Mouse (Mus musculus) left cerebral cortex, adult 8-10 months (tissue): ENCODE results near the gene Ifnl3. TPM values are rescaled to one million over a fixed set of nuclear protein-coding genes. Genes with fewer than 3 reads are reported as not detected.
"Not testable (repeated sequence)": the region's sequence is repeated elsewhere in the genome, so short reads cannot be mapped to it uniquely, and the experiment has no call there.

Experiments used
- DNase-seq, 2 experiments: peaks; one replicate each; pipeline ENCODE4 v3.0.0; 2022; ENCODE audit warnings: low spot score in 2 of 2
- total RNA-seq, 4 experiments: library from RNA; stranded (reverse); gene quantifications; 2 replicates each; pipeline ENCODE4 v1.2.4; 2022

Ifnl3 gene
- not detected for total RNA-seq

DNA sequence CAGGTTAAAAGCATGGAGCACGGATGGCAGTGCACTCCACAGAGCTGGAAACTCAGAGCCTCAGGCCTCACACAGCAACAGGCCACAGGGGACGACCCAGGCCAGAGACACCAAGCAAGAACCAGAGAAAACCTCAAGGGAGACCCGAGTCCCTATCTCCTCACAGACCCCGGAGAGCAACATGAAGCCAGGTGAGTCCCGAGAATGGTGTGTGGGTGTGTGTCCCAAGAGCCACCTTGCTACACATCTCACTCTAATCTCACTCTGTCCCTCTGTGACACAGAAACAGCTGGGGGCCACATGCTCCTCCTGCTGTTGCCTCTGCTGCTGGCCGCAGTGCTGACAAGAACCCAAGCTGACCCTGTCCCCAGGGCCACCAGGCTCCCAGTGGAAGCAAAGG lies at the start of gene Ifnl3:
Gene Ifnl3, plus strand, starts transcription at position 301 of the 400 bp plus-strand sequence.
- DNase-seq, result not testable (repeated sequence)

DNA sequence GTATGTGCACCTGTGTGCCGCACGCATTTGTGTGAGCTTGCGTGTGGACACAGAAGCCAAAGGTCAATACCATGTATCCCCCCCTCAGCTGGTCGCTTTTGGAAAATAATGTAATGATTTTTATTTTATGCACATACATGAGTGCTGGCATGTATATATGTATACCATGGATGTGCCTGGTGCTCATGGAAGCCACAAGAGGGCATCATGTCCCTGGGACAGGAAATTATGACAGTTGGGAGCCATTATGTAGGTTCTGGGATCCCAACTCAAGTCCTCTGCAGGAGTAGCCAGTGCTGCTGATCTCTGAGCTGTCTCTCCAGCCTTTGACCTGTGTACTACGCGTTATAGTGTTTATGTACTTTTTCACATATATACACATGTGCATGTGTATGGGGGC lies 46.4 kb upstream of the Ifnl3 start:
- no peak for DNase-seq

DNA sequence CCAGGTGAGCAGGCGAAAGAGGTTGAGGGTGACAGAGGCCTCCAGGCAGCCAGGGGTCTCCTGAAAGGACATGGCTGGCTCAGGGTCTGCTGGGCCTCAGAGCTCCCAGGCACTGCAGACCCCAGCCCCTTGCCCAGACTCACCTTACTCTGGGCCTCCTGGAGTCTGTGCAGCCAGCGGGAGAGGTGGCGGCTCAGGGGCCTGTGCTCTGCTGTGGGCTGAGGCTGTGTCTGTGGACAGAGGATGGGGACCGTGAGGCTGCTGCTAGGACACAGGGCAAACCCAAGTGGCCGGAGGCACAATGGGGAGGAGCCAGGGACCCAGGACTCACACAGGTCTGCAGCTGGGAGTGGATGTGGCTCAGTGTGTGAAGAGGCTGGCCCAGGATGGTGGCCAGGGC lies 45.3 kb upstream of the Ifnl3 start:
- DNase-seq, result no peak

DNA sequence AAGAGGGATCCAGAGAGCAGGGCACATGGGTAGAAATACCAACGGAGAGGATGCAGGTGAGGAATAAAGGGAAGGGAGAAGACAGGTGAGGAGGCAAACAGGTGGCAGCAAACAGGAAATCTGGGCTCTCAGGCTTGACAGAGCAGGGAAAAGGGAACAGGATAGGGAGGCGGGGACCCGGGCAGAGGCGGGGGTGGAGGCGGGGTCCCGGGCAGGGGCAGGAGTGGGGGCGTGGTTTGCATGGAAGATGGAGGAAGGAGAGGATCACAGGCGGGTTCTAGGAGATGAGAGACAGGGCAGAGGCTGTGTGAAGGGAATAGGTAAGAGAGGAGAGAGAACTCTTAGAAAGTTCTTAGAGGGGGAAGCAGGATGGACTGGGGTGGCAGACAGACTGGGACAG lies 43.8 kb upstream of the Ifnl3 start:
- DNase-seq, result no peak

DNA sequence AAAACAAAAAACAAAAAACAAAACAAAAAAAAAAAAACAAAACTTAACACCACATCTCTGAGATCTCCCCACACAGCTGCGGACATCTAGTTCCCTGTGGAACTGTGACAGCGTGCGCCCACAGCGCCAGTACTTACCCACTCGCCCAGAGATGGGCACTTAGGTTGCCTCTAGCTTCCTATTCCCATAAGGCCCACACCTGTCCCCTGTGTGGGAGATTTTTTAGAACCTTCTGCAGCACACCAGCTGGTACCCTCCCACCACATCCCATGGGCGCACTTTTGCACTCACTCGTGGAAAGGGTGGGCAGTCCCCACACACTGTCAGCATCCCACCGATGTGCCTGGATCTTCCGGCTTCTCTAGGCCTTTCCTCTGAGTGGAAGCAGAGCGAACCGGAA lies 39.8 kb upstream of the Ifnl3 start:
- DNase-seq, result peak in 1 of 2 experiments; percentile 61

DNA sequence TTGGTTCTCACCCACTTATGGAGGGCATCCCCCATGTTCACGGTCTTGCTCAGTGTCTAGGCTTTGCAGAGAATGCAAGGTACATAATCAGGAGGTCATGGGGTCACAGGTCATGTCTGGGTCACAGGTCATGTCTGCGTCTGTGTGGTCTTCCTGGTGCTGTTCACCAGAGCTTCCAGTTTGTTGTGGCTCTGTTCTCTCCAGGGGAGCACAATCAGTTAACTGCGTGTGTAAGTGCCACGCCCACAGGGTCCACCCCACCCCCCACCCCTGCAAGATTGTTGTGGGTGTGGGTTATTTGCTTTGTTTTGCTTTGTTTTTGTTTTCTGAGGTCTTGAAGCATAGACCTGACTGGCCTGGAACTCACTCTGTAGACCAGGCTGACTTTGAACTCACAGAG lies 38.4 kb upstream of the Ifnl3 start:
- DNase-seq, result no peak

DNA sequence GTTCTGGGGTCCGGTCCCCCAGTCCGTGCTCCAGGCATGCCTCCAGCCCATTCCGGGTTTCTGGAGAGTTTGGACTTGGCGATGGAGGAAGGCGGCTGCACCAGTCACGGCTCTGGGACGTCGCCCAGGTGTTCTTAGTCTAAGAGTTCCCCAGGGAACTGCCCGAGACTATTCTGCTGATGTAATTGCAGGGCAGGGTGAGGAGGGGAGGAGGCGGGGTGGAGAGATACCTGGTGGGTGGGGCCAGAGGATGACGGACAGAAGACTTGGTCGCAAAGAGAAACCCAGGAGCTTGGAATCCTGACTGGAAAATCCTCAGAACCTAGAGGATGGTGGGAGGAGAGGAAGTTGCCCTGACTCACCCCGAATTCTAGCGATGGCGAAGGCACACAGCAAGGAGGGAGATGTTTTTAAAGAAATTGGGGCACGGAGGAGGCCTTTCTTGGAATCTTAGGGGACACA lies 34.6 kb upstream of the Ifnl3 start:
- peak in 1 of 2 experiments; percentile 58 for DNase-seq

DNA sequence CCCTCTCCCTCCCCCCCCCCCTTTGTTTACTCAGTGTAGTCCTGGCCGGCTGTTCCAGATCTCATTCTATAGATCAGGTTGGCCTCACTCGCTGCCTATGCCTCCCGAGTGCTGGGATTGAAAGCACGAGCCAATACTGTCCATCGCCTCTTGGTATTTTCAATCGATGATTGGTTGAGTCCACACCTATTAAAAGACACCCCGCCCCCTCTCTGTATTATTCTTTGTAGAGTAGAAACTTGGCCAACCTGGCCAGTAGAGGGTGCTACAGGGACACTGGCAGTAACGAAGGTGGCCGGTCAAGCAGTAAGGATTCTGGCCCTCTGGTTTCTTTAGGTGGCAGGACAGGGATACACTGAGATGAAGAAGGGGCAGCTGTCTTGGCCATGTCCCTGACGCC lies 32.2 kb upstream of the Ifnl3 start:
- DNase-seq, result no peak

DNA sequence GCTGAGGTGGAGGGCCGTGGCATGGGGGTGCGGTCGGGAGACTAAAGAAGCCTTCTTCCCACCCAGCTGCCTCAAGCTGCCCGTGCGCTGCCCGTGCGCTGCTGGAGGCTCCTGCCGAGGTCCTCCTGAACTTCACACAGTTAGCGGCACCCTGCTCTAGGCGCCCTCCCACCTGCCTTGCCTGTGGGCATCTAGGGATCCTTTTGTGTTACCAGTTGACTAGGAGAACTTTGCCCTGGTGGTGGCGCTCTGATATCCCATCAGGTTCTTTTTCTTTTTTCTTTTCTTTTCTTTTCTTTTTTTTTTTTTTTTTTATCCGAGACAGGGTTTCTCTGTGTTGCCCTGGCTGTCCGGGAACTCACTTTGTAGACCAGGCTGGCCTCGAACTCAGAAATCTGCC lies 31.7 kb upstream of the Ifnl3 start:
- no peak for DNase-seq

DNA sequence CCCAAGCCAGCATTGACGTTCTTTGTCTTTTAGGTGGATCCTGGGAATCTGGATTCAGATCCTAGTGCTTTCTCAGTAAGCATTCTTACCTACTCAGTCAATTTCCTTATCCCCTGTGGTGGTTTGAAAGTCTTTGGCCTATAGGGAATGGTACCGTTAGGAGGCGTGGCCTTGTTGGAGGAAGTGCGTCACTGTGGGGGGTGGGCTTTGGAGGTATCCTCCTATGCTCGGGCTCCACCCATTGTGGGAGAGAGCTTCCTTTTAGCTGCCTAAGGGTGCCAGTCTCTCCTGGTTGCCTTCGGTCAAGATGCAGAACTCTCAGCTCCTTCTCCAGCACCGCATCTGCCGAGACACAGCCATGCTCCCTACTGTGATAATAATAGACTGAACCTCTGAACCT lies 30.3 kb upstream of the Ifnl3 start:
- DNase-seq, result no peak

DNA sequence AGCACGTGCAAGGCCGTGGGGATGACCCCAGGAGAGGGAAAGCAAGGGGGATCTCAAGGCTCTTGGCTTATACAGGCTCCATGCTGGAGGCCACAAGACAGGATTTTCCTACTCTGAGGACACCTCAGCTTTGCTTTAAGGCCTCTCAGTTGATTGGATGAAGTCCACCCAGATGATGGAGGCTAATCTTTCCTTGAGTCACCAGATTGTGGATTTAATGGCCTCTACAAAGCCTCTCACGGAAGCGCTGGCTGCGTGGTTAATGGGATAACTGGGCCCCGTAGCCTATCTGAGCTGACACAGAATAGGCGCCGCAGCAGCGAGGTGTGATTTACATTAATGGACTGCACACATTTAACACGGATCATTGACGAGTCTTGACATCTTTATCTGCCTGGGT lies 27.2 kb upstream of the Ifnl3 start:
- no peak for DNase-seq

DNA sequence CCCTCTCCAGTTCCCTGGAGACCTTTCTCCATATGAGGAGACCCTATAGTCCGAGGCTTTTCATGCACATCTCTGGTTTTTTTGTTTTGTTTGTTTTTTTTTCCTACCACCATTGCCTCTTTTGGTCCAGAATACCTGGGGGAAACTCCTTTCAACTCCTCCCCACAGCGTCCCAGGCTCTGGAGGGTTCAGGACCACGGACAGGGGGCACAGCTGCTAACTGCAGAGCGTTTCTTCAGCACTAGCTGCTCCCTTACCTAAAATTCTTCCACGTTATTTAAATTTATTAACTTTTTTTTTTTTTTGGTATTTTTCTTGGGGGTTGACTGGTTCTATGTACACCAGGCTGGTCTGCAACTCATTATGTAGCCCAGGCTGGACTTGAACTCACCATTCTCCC lies 17.1 kb upstream of the Ifnl3 start:
- DNase-seq, result no peak

DNA sequence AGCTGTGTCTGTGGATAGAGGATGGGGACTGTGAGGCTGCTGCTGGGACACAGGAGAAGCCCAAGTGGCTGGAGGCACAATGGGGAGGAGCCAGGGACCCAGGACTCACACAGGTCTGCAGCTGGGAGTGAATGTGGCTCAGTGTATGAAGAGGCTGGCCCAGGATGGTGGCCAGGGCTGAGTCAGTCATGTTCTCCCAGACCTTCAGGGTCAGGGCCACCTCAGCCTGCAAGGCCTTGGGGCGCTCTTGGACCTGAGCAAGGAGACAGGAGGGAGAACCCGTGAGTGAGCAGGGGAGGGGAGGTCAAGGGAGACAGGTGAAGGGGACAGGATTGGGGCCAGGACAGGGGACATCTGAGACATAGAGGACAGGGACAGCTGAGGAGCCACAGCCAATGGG lies 13.5 kb upstream of the Ifnl3 start:
- DNase-seq, result not testable (repeated sequence)

DNA sequence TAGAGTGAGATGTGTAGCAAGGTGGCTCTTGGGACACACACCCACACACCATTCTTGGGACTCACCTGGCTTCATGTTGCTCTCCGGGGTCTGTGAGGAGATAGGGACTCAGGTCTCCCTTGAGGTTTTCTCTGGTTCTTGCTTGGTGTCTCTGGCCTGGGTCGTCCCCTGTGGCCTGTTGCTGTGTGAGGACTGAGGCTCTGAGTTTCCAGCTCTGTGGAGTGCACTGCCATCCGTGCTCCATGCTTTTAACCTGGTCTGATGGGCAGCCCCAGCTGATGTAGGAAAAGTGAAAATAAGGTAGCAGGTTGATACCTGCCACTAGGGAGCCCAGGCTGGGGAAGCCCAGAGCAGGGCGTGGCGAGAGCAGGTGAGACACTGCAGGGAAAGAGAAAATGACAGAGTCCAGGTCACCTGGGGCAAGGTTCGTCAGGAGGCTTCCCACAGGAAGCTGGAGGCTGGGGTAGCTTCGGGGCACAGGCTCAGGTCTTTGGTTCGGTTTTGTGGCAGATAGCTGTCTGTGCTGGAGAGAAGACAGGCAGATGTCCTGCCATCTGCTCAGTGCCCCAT lies 12.1 kb upstream of the Ifnl3 start, which contains the start of gene Ifnl2:
Gene Ifnl2, minus strand, starts transcription at position 51 of the 570 bp plus-strand sequence.
- DNase-seq, result not testable (repeated sequence)

DNA sequence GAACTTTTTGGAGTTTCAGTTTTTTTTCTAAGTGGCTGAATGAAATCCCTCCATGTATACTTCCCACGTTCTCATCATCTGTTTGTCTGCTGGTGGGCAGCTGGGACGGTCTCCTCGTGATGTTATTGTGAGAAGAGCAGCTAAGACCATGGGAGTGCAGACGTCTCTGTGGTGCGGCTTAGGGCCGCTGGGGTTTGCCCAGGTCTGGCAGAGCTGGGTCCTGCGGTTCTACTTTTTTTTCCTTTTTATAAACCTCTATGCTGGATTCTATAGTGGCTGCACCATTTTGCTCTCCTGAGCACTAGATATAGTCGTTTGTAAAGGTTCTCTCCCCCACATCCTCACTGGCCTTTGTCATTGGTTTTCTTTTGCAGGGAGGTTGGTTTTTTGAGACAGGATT lies 11.2 kb upstream of the Ifnl3 start:
- DNase-seq, result no peak

DNA sequence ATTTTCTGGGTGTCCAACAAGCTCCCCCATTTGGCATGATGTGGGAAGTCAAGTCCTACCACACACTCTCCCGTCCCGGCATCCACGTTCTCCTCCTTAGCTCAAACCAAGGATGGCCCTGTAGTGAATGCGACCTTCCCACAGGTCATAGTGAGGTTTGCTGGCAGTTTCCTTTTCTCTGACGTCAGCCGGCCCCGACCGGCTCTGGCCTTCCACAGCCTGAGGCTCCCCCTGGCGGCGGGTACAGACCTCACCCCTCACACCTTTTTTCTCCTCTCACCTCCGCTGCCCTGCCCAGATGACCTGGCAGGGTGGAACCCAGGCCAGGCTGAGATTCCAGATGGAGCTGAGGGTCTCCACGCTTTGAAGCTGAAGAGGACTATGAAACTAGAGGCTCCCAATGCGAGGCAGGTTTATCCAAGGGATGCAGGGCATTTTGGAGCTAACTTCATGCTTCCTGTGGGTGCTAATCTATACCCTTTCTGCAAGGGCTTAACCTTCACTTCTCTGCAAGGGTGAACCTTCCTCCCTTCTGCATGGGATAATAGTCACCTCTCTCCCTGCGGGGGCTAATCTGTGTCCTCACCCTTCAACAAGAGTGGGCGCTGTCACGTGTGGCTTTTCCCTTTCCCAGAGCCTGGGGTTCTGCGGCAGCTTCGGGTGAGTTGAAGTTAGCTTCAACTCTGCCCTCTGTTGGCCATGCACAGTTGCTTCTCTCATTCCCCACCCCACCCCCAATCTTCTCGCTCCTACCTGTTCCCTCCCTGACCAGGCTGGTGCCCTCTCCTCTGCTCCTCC lies 5.5 kb downstream of the Ifnl3 start:
- peak in 1 of 2 experiments; percentile 52 for DNase-seq

DNA sequence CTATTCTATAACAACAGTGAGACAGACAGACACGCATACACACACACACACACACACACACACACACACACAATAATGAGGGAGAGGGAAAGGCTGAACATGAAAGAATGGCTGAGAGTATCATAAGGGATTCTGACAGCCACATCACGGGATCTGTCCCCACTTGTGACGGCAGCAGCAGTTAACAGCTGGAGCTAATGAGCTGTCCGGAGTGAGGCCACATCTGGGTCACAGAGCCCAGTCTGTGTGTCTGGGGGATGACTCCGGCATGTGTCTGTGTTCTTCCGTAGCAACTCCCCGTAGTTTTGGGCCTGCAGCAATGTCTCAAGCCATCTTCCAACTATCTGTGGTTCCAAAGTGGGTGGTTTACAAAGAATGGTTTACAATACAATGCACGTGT lies 9.4 kb downstream of the Ifnl3 start:
- no peak for DNase-seq

DNA sequence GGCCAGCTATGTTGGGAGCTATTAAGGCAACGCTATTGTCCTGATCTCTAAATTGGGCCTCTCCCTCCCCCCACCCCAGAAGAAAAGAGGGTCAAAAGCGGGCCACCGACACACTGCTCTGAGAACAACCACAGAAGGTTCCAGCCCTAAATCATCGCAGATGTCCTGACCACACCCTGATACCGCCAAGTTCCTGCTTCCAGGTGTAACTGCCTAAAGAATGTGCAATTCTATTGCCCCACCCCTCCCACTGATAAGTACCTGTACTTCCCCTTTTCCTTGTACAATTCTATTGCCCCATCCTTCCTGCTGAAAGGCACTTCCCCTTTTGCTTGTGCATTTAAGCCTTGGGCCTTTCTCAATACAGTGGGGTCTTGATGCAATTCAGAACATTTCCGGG lies 16.2 kb downstream of the Ifnl3 start:
- DNase-seq, result not testable (repeated sequence)

DNA sequence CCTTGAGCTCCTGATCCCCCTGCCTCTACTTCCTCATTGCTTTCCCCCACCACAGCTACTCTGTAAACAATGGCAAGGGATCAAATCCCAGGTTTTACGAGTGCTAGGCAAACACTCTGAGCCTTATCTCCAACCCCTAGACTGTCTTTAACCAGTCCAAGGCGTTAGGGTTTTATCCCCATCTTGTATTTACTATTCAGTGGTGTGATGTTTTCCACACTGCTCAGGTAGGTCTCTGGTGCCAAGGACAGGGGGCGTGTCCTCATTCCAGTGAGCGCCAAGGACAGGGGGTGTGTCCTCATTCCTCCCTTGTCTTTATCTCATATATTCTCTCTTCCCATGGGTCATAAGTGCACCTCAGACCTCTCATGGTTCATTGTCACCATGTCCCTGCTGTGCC lies 17.9 kb downstream of the Ifnl3 start, which contains the start of gene Sycn:
Gene Sycn, plus strand, starts transcription at position 360 of the 400 bp plus-strand sequence.
- no peak for DNase-seq

DNA sequence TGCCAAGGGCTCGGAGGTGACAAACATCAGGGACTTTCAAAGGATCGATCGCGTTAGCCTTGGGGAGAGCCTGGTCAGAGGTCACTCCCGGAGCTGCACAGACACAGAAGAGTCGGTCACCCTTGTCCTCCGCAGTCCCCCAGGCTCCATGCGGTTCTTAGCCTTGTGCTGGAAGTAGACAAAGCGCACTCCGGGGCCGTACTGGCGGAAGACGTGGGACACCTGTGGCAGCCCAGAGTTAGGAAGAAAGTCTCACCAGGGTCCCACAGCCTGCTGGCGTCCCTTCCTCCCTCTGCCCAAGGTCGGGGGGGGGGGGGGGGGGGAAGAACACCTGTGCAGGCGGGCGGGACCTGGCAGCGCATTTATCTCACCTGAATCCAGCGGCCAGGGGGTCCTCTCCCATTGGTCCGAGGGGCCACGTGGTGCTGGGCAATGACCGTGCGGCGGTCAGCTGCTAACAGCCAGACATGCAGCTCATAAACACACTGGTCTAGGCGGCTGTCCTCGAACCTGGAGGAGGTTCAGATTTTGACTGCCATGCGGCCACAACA lies 21.5 kb downstream of the Ifnl3 start:
- DNase-seq, result no peak

DNA sequence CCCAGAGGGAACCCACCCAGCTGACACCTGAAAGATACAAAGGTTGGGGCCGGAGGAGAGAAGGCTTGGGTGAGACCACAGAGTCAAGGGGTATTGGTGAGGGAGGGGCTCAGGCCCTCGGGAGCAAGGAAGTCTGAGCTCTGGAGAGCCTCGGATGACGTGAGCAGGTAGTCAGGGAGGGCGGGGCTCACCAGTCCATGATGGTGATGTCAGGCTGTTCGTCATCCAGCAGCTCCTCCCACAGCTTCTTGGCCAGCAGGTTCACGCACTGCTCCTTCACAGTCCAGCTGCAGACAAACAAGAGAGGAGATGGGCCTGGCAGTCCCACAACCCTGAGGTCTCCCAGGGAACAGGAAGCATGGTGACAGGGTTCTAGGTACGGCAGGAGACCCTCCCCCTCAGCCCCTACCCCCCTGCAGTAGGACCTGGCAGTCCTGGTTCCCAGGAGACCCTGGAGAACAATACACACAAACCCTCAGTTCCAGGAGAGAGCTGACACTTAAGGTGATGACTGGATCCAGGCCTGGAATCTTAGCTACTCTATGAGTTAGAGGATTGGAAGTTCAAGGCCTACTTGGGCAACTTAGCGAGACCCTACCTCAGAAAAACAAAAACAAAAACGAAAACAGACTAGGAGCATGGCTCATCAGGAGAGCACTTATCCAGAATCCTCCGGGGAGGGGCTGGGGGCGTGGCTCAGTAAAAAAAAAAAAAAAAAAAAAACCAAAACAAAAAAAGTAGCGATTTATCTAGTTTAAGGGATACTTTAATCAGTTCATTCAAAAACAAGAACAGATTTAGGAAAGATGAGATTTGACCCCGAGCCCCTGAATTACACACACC lies 22.6 kb downstream of the Ifnl3 start:
- no peak for DNase-seq

DNA sequence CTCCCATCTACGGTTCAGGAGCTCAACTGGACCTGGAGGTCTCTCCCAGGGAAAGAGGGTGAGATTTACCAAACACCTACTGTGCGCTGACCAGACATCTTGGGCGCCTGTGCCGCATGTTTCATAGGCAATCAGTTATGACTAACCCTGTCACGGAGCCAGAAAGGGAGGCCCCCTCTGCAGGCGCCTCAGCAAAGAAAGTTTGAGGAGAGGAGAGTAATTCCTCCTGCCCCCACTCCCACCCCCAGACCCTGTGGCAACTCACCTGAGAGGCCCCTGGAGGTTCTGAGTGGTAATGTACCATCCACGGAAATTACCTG lies 23.2 kb downstream of the Ifnl3 start:
- no peak for DNase-seq
